Mouse (Mus musculus) layer of hippocampus, adult 2 months (tissue): ENCODE results near the gene Csrnp2. TPM values are rescaled to one million over a fixed set of nuclear protein-coding genes. Genes with fewer than 3 reads are reported as not detected.
"Not testable (repeated sequence)": the region's sequence is repeated elsewhere in the genome, so short reads cannot be mapped to it uniquely, and the experiment has no call there.

ENCODE experiments used
- DNase-seq, 2 experiments: peaks; one replicate each; pipeline ENCODE4 v3.0.0; 2022; ENCODE audit warnings: low spot score in 2 of 2
- H3K27ac ChIP-seq: fragments of 200-600 bp; 2 replicates; pipeline ENCODE4 v1.8.1; 2022
- H3K4me3 ChIP-seq: fragments of 200-600 bp; 2 replicates; pipeline ENCODE4 v1.8.1; 2022; ENCODE audit warnings: mild to moderate bottlenecking
- CTCF ChIP-seq: fragments of 200-600 bp; conservative IDR thresholded peaks from 2 replicates; pipeline ENCODE4 v1.8.1; 2022; ENCODE audit warnings: antibody characterized with exemption, mild to moderate bottlenecking, moderate library complexity
- total RNA-seq, 2 experiments: library from RNA; stranded (reverse); gene quantifications; 2 replicates each; pipeline ENCODE4 v1.2.3; 2021

The Csrnp2 gene
- total RNA-seq, 2 experiments from 2014 or later = 23.3 to 23.9 TPM

DNA sequence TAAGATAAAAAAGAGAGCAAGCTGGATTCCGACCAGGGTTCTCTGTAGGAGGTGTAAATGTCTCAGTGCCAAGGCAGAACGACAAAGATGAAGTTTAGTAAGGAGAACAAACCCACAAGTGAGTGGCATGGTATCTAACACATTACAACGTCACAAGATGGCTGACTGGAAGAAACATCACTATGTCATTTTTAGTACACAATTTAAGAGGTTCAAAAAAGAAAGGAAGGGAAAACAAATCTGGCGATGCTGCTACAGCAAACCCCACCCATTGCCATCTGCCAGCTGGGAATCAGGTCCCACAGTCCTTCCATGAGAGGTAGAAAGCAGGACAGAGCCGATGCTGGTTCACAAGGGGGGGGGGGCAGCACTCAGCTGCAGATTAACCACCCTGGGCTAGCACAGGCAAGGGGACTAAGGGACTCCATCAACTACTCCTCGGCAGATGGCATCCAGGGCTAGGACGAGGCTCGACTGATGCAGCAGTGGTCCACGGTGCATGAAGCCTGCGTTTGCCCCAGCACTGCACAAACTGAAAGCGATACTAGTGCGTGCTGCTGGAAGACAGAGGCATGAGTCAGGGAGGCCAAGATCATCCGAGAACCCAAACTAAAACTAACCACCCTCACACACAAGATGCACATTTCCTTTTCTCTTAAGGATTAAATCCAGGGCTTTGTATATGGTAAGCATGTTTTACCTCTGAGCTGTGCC lies 13.3 kb upstream of the Csrnp2 start:
- no peak for DNase-seq
- H3K4me3 ChIP-seq = no peak overlapping the region
- H3K27ac ChIP-seq = no peak overlapping the region
- TF ChIP-seq CTCF = no peak

- not testable (repeated sequence) for DNase-seq, H3K4me3 ChIP-seq, H3K27ac ChIP-seq
Observed at GRCm38 (mm10) chr15:100499506-100499905, 4.2 kb upstream of the Csrnp2 start.

GRCm38 (mm10) chr15:100494647-100495046 lies 641 bp downstream of the Csrnp2 start:
- DNase-seq = peak; percentile 34 to 38
- no peak for TF ChIP-seq CTCF
- peak overlapping the region; percentile 96 for H3K27ac ChIP-seq
- H3K4me3 ChIP-seq = peak overlapping the region; percentile 81

- H3K4me3 ChIP-seq = no peak overlapping the region
- no peak for TF ChIP-seq CTCF
- H3K27ac ChIP-seq = no peak overlapping the region
- DNase-seq = no peak
Observed at GRCm38 (mm10) chr15:100491966-100492365, 3.3 kb downstream of the Csrnp2 start.

DNA sequence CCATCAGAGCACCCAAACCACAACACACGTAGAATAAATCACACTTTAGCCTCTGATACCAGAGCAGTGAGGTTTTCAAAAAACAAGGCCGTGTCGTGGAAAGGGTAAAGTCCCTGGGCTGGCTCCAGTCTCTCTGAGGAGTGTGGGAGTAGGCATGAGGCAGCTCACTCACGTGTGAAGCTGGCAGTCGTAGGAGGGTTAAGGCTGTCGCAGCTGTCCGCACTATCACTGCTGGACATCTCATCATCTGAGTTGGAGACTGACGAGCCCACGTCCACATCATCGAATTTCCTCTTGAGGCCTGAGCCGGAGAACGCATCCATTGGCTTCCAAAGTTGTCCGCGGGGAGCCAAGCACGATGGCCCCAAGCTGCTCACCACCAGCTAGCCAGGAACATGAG lies 6.0 kb downstream of the Csrnp2 start:
- DNase-seq = no peak
- no peak for TF ChIP-seq CTCF
- H3K4me3 ChIP-seq = no peak overlapping the region; the same call in 1 of the 2 replicates
- peak overlapping the region; percentile 19 for H3K27ac ChIP-seq

GRCm38 (mm10) chr15:100488297-100488696 lies 7.0 kb downstream of the Csrnp2 start:
- not testable (repeated sequence) for DNase-seq, H3K4me3 ChIP-seq
- peak overlapping the region; percentile 19; the same call in 1 of the 2 replicates for H3K27ac ChIP-seq

- DNase-seq = no peak
- H3K27ac ChIP-seq = no peak overlapping the region
- no peak overlapping the region for H3K4me3 ChIP-seq
- no peak for TF ChIP-seq CTCF
Observed at GRCm38 (mm10) chr15:100487050-100487449, 8.2 kb downstream of the Csrnp2 start.

- TF ChIP-seq CTCF = no peak
- no peak for DNase-seq
- Histone ChIP-seq H3K27ac (no peak overlapping the region), H3K4me3 (no peak overlapping the region)
Observed at GRCm38 (mm10) chr15:100486450-100486849, 8.8 kb downstream of the Csrnp2 start.

DNA sequence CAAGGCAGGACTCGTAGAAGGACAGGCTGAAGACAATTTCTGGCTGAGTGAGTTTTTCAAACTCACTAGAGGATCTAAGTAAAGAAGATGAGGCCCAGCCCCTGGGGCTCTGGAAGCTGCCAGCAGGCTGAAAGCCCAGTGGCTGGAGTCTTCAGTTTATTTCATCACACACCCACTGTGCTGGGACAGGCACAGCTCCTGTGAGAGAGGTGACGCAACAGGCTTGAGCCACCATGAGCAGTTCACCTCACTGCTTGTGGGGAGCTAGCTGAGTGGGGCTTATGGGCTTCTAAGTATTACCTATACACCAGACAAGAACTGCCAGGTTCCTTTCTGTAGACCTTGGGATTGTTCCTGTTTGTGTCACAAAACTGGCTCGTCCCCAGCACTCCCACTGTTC lies 9.7 kb downstream of the Csrnp2 start:
- no peak for DNase-seq
- Histone ChIP-seq H3K27ac (no peak overlapping the region), H3K4me3 (no peak overlapping the region)
- no peak for TF ChIP-seq CTCF

DNA sequence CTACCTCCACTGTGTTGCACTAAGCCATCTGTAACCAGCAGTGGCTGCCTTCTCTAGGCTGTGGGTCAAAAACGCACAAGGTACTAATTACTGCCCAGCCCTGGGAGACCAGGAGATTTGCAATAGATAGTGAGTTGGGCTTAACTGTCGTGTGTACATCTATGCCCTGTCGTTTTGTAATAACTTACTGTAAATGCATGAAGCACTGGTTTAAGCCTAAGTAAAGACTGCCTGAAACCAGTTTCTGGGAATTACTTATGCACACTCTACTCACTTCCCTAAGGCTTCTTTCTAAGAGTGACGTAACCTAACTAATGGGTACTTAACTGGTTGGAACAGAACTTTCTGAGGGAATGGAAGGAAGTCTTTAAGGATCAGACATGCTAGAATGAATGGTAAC lies 16.4 kb downstream of the Csrnp2 start:
- TF ChIP-seq CTCF = no peak
- no peak overlapping the region for H3K4me3 ChIP-seq
- no peak overlapping the region for H3K27ac ChIP-seq
- no peak for DNase-seq

GRCm38 (mm10) chr15:100478351-100478750 lies 16.9 kb downstream of the Csrnp2 start:
- TF ChIP-seq CTCF = no peak
- peak overlapping the region; percentile 28; the same call in 1 of the 2 replicates for H3K27ac ChIP-seq
- H3K4me3 ChIP-seq = no peak overlapping the region
- no peak for DNase-seq

DNA sequence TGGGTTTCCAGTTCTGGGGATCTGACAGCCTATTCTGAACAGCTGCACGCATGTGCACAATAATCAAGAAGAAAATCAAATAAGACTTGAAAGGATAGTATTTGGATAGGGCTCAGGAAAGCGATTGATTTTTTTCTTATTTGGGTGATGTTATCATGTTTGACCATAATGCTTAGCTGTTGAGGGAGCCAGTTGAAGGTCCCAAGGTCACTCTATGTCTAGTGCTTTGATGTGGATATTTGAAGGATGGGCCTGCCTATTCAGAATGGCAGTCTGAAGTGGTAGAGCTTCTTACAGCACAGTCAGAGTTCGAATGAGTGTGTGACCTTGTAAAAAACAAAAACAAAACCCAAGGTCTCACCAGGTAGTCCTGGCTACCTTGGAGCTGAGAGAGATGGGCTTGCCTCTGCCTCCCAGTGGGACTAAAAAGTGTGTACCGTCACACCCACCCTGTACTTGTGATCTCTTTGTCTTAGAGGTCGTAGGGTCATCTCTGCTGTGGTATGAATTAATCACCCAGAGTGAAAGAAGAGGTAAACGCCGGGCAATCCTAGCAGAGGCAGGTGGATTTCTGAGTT lies 21.3 kb downstream of the Csrnp2 start:
- TF ChIP-seq CTCF = no peak
- no peak overlapping the region for H3K27ac ChIP-seq
- no peak for DNase-seq

DNA sequence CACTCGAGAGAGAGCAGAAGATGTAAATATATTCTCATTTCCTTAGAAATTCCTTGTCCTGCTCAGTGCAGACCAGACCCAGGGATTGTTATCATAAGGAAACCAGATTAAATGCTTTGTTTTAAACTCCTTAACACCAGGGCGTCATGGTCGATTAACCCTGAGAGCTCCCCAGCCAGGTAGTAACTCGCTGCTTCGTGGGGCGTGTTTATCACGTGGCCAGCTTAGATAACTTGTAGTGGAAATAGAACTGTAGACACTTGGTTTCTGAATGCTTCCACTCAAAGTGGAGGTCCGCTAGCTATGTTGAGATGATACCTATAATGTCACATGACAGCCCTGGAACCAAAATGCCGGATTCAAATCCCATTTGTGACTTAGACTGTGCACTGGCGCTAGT lies 25.3 kb downstream of the Csrnp2 start:
- no peak overlapping the region for H3K27ac ChIP-seq
- TF ChIP-seq CTCF = no peak
- DNase-seq = no peak
- H3K4me3 ChIP-seq = peak overlapping the region; percentile 88

More for the DNA sequence above, 21.3 kb downstream of the Csrnp2 start:
- no peak overlapping the region for H3K4me3 ChIP-seq

DNA sequence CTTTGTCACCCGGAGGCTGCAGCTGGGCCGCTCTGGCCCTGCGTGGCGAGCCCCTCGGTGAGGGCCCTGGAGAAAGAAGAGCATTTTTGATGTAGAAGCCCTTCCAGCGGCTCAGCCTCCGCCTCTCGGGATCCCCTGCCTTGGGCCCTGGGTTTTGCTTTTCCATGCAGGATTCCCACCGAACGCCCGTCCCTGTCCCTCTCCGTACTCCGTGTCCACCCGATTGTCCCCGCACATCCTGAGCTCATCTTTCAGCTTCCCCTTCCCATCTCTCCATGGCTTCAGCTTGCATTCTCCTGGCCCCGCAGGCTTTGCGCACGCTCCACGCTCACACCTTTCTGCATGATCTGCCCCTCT lies 26.1 kb downstream of the Csrnp2 start:
- no peak for TF ChIP-seq CTCF
- Histone ChIP-seq H3K4me3 (peak overlapping the region; percentile 88), H3K27ac (peak overlapping the region; percentile 98)
- DNase-seq = no peak
